Mouse (Mus musculus): ENCODE data around the gene Sufu.

- TF ChIP-seq USF1 (IDR thresholded peaks at IDR 0.05; ENCODE audit: low read depth) (no peak), MYOD1 (IDR thresholded peaks at IDR 0.05; ENCODE audit: control insufficient read depth in 1 of 3, insufficient read length in 2 of 3, low read depth in 2 of 3) (no peak), MAX (IDR thresholded peaks at IDR 0.05; ENCODE audit: low read depth) (no peak), E2F4 (IDR thresholded peaks at IDR 0.05; ENCODE audit: insufficient read depth) (no peak), POLR2A (IDR thresholded peaks at IDR 0.05; ENCODE audit: insufficient read length, low read depth) (no peak), TCF3 (IDR thresholded peaks at IDR 0.05; ENCODE audit: insufficient read length, low read depth) (no peak), CEBPB (IDR thresholded peaks at IDR 0.05; ENCODE audit: insufficient read depth, poor library complexity, severe bottlenecking) (no peak)
Measured at GRCm38 (mm10) chr19:46462574-46462973, 65.9 kb downstream of the Sufu start.
